8 mouse cellular contexts compared by ENCODE assay signal in the genomic region with DNA sequence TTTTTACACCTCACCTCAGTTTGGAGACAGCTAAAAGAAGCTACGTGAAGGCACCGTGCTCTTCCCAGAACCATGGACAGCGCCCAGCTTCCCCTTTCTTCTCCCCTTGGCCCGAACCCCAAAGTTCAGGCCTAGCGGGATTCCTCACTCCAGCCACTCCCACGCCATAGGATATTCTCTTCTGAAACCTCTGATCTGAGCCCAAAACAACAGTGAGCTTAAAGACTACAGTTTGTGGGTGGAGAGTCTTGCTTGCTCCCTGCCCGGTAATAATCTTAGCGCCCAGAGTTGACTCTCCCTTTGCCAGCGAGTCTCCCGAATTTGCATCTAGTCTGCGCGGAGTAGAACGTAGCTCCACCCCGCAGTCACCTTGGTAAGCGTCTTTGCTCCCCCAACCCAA. TPM values are rescaled to one million over a fixed set of nuclear protein-coding genes. Genes with fewer than 3 reads are reported as not detected.
A peak's percentile ranks its signal among the peaks of the same experiment; 100 is the strongest.
DNase-seq lines count a peak whose midpoint lies in the region; ATAC-seq and TF ChIP-seq lines count a peak whose summit lies in the region.

No protein-coding gene starts in this region.

- peak; percentile 17 for DNase-seq in liver
- no peak for DNase-seq in liver, embryonic 11.5 days (ENCODE audit: low spot score)
- DNase-seq in forebrain, postnatal 0 days, result peak; percentile 64
- DNase-seq in c-Kit-positive CD71-positive TER-119-positive erythroid progenitor cells, embryonic 14.5 days (ENCODE audit: low spot score), result no peak
- DNase-seq in ovary, postnatal 10 days (ENCODE audit: low spot score), result no peak
- DNase-seq in gastrocnemius, postnatal 25 days, result no peak

- no peaks in the 10 kb centered on the region for H3K36me3 ChIP-seq in liver, embryonic 11.5 days (ENCODE audit: control insufficient read depth, insufficient read depth, low read length)
- H3K36me3 ChIP-seq in forebrain, postnatal 0 days (ENCODE audit: insufficient read depth), result no peaks in the 10 kb centered on the region
- no peaks in the 10 kb centered on the region for H3K36me3 ChIP-seq in midbrain, embryonic 12.5 days

- H3K9ac ChIP-seq in liver, embryonic 11.5 days (ENCODE audit: low read depth, low read length), result no peak overlapping the region
- peak overlapping the region; percentile 22; the same call in 1 of the 2 replicates for H3K9ac ChIP-seq in forebrain, postnatal 0 days
- H3K9ac ChIP-seq in midbrain, embryonic 12.5 days (replicated peaks), result peak overlapping the region; percentile 46

- no peaks in the 10 kb centered on the region for H3K9me3 ChIP-seq in liver, embryonic 11.5 days (ENCODE audit: control insufficient read depth, low read length)
- no peaks in the 10 kb centered on the region for H3K9me3 ChIP-seq in forebrain, postnatal 0 days (ENCODE audit: low read length)
- H3K9me3 ChIP-seq in midbrain, embryonic 12.5 days, result no peaks in the 10 kb centered on the region

- no peaks in the 10 kb centered on the region for H3K4me1 ChIP-seq in liver, embryonic 11.5 days (replicated peaks; ENCODE audit: control insufficient read depth, insufficient read depth, low read length)
- no peaks in the 10 kb centered on the region for H3K4me1 ChIP-seq in forebrain, postnatal 0 days (ENCODE audit: insufficient read depth)
- H3K4me1 ChIP-seq in midbrain, embryonic 12.5 days, result peaks cover 9% of the 10 kb centered on the region; the same call in 1 of the 2 replicates

- H3K27me3 ChIP-seq in liver, embryonic 11.5 days (replicated peaks; ENCODE audit: control insufficient read depth, insufficient read depth, low read length), result peaks cover 70% of the 10 kb centered on the region
- peaks cover 18% of the 10 kb centered on the region for H3K27me3 ChIP-seq in forebrain, postnatal 0 days (ENCODE audit: insufficient read depth, low read length)
- H3K27me3 ChIP-seq in midbrain, embryonic 12.5 days, result peaks cover 55% of the 10 kb centered on the region

- H3K4me3 ChIP-seq in liver, embryonic 11.5 days (ENCODE audit: low read depth, low read length), result no peak overlapping the region
- peak overlapping the region; percentile 16; the same call in 1 of the 2 replicates for H3K4me3 ChIP-seq in forebrain, postnatal 0 days (ENCODE audit: low read depth, low read length)
- H3K4me3 ChIP-seq in midbrain, embryonic 12.5 days, result peak overlapping the region; percentile 30

- WGBS in liver, embryonic 11.5 days, result 2% methylated on average over 15 of the region's 15 CpGs
- 9% methylated on average over 15 of the region's 15 CpGs for WGBS in forebrain, postnatal 0 days
- 1% methylated on average over 15 of the region's 15 CpGs for WGBS in midbrain, embryonic 12.5 days

- no peak for TF ChIP-seq CTCF in forebrain, postnatal 0 days (IDR thresholded peaks at IDR 0.05; ENCODE audit: low read depth)

- no peak overlapping the region for H3K27ac ChIP-seq in liver, embryonic 11.5 days (ENCODE audit: low read depth, low read length)
- peak overlapping the region; percentile 76 for H3K27ac ChIP-seq in forebrain, postnatal 0 days (ENCODE audit: low read depth, low read length)
- peak overlapping the region; percentile 84 for H3K27ac ChIP-seq in midbrain, embryonic 12.5 days (replicated peaks)

- ATAC-seq in liver, embryonic 11.5 days (replicated peaks; ENCODE audit: low FRiP score), result no peak
- ATAC-seq in common myeloid progenitor, adult 5-6 weeks (replicated peaks; ENCODE audit: low read depth, poor library complexity, severe bottlenecking), result peak; percentile 87
- ATAC-seq in forebrain, postnatal 0 days, result peak; percentile 39; the same call in 1 of the 2 replicates
- peak; percentile 44; the same call in 1 of the 2 replicates for ATAC-seq in midbrain, embryonic 12.5 days (ENCODE audit: low FRiP score, low read depth)

- no peak overlapping the region for H3K4me2 ChIP-seq in liver, embryonic 11.5 days
- H3K4me2 ChIP-seq in forebrain, postnatal 0 days (ENCODE audit: low read depth), result peak overlapping the region; percentile 44
- H3K4me2 ChIP-seq in midbrain, embryonic 12.5 days (replicated peaks), result peak overlapping the region; percentile 47

RNA-seq across cellular contexts. Expression of a gene that starts 28.2 kb away (rescaled TPM):
- polyA plus RNA-seq in liver, embryonic 11.5 days (2014; fragmentation: Nextera tagmentation; extraction: Ambion mirVana), result 6.1 and 6.5 TPM in 2 replicates
- not detected in 2 replicates for total RNA-seq in common myeloid progenitor, adult 5-6 weeks (2017)
- 161 and 250 TPM in 2 replicates for total RNA-seq in forebrain, postnatal 0 days (2014; rRNA removed)
- 72.9 and 89.1 TPM in 2 replicates for polyA plus RNA-seq in forebrain, postnatal 0 days (2015; fragmentation: Nextera tagmentation; extraction: Ambion mirVana)
- polyA plus RNA-seq in midbrain, embryonic 12.5 days (2016; fragmentation: Nextera tagmentation; extraction: Ambion mirVana), result 62.3 and 84.1 TPM in 2 replicates
- total RNA-seq in gastrocnemius, postnatal 25 days (2021), result under 1 TPM; 0.80 to 0.95 TPM

Comparison
In these comparisons a context has a peak if more than half of its experiments do, and no peak if none do; other contexts are left out.
1. DNase-seq: peak in liver (single experiment) and forebrain, postnatal 0 days (single experiment); none in liver, embryonic 11.5 days (single experiment), c-Kit-positive CD71-positive TER-119-positive erythroid progenitor cells, embryonic 14.5 days (single experiment), ovary, postnatal 10 days (single experiment) and gastrocnemius, postnatal 25 days (single experiment).
2. RNA of a gene that starts 28.2 kb away (total RNA-seq): 161 to 250 TPM in forebrain, postnatal 0 days; 0.80 to 0.95 TPM in gastrocnemius, postnatal 25 days and not detected in common myeloid progenitor, adult 5-6 weeks; every median in the first group is over 10 times any median in the second.